26 mouse cellular contexts compared by ENCODE assay signal in the genomic region with DNA sequence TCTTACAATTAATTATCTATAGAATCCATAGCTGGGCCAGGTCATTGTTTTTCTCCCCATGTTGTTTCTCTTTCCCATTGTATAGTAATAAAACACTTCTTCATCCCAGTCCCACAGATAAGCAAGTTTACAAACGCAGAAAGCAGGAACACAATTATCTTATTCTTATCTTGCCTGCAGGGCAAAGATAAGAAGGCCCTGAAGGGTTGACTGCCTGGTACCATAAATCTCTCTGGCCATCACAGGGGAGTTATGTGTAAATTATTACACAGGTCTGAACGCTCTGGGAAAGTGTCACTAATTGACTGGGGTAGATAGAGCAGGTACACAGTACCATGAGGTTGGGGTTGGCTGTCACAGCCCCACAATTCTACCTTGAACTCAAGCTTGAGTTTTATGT. TPM values are rescaled to one million over a fixed set of nuclear protein-coding genes. Genes with fewer than 3 reads are reported as not detected.
A peak's percentile ranks its signal among the peaks of the same experiment; 100 is the strongest.
DNase-seq lines count a peak whose midpoint lies in the region; ATAC-seq and TF ChIP-seq lines count a peak whose summit lies in the region.
"Had no signal": no experiment of that assay in that cellular context is flagged by ENCODE, and none has a peak within 500 bp of the region (broad histone marks: within the 10 kb centered on the region; RNA-seq: fewer than 3 reads in every experiment).

No protein-coding gene starts in this region.

- peak overlapping the region; percentile 96 for H3K27ac ChIP-seq in liver, embryonic 13.5 days
- no peak overlapping the region for H3K27ac ChIP-seq in hindbrain, embryonic 16.5 days (ENCODE audit: low read depth, low read length)
- no peak overlapping the region for H3K27ac ChIP-seq in heart, adult 2 months
- H3K27ac ChIP-seq: embryonic facial prominence, embryonic 13.5 days; hindbrain, embryonic 12.5 days; limb, embryonic 13.5 days; lung, embryonic 15.5 days had no signal

- peak overlapping the region; percentile 50 for H3K9ac ChIP-seq in liver, embryonic 13.5 days
- no peak overlapping the region for H3K9ac ChIP-seq in hindbrain, embryonic 16.5 days (ENCODE audit: low read depth, low read length)
- no peak overlapping the region for H3K9ac ChIP-seq in heart, adult 2 months (ENCODE audit: low read depth, low read length)
- H3K9ac ChIP-seq: embryonic facial prominence, embryonic 13.5 days; lung, embryonic 15.5 days had no signal

- intact Hi-C loops in heart, adult 2 months (cut with DNase I) = no loop called here

- H3K9me3 ChIP-seq in liver, embryonic 13.5 days (replicated peaks) = no peaks in the 10 kb centered on the region
- no peaks in the 10 kb centered on the region for H3K9me3 ChIP-seq in hindbrain, embryonic 16.5 days (ENCODE audit: control insufficient read depth, low read length)
- H3K9me3 ChIP-seq: embryonic facial prominence, embryonic 13.5 days; hindbrain, embryonic 12.5 days; limb, embryonic 13.5 days; lung, embryonic 15.5 days had no signal

- TF ChIP-seq EP300 in heart, adult 2 months (IDR thresholded peaks at IDR 0.05; ENCODE audit: insufficient read depth, low read depth, low read length) = no peak

- TF ChIP-seq POLR2A in heart, adult 2 months (IDR thresholded peaks at IDR 0.05; ENCODE audit: insufficient read depth, low read depth, low read length) = no peak

- H3K36me3 ChIP-seq in liver, embryonic 13.5 days = no peaks in the 10 kb centered on the region
- no peaks in the 10 kb centered on the region for H3K36me3 ChIP-seq in hindbrain, embryonic 16.5 days (ENCODE audit: control insufficient read depth, insufficient read depth, low read length)
- H3K36me3 ChIP-seq in heart, adult 2 months (ENCODE audit: control insufficient read depth, insufficient read depth, low read length) = no peaks in the 10 kb centered on the region; the same call in 1 of the 2 replicates
- H3K36me3 ChIP-seq: embryonic facial prominence, embryonic 13.5 days; hindbrain, embryonic 12.5 days; limb, embryonic 13.5 days; lung, embryonic 15.5 days had no signal

- TF ChIP-seq CTCF in heart, adult 2 months (IDR thresholded peaks at IDR 0.05) = no peak

- H3K79me2 ChIP-seq in heart, adult 2 months (replicated peaks; ENCODE audit: control insufficient read depth, insufficient read depth, low read length) = no peaks in the 10 kb centered on the region

- ATAC-seq in liver, embryonic 13.5 days (ENCODE audit: low read depth) = peak; percentile 39
- no peak for ATAC-seq in hindbrain, embryonic 16.5 days
- ATAC-seq: forebrain, embryonic 14.5 days; inflammation-experienced regulatory T-cells, adult 6 months had no signal

- no peaks in the 10 kb centered on the region for H3K27me3 ChIP-seq in liver, embryonic 13.5 days
- no peaks in the 10 kb centered on the region for H3K27me3 ChIP-seq in hindbrain, embryonic 16.5 days (replicated peaks; ENCODE audit: control insufficient read depth, insufficient read depth, low read length)
- no peaks in the 10 kb centered on the region for H3K27me3 ChIP-seq in heart, adult 2 months (ENCODE audit: control insufficient read depth, insufficient read depth, low read length)
- H3K27me3 ChIP-seq: CH12.LX; embryonic facial prominence, embryonic 13.5 days; hindbrain, embryonic 12.5 days; limb, embryonic 13.5 days; lung, embryonic 15.5 days had no signal

- H3K4me1 ChIP-seq in liver, embryonic 13.5 days (replicated peaks) = peaks cover 61% of the 10 kb centered on the region
- H3K4me1 ChIP-seq in hindbrain, embryonic 16.5 days (ENCODE audit: control insufficient read depth, insufficient read depth, low read depth, low read length) = peaks cover 9% of the 10 kb centered on the region
- H3K4me1 ChIP-seq in heart, adult 2 months (ENCODE audit: control insufficient read depth, insufficient read depth, low read length) = peaks cover 10% of the 10 kb centered on the region

- 7% methylated on average over 2 of the region's 2 CpGs for WGBS in liver, embryonic 13.5 days (ENCODE audit: insufficient replicate concordance)
- 94% methylated on average over 2 of the region's 2 CpGs for WGBS in hindbrain, embryonic 16.5 days
- WGBS in heart, adult 2 months = 53% methylated on average over 2 of the region's 2 CpGs

- H3K4me2 ChIP-seq in liver, embryonic 13.5 days = peak overlapping the region; percentile 83
- no peak overlapping the region for H3K4me2 ChIP-seq in hindbrain, embryonic 16.5 days (ENCODE audit: low read length)
- H3K4me2 ChIP-seq: midbrain, embryonic 11.5 days had no signal

- peak; percentile 32 for DNase-seq in lung, postnatal 25 days (ENCODE audit: low spot score)
- DNase-seq in lung, postnatal 4 days = no peak
- DNase-seq in c-Kit-positive CD71-positive TER-119-positive erythroid progenitor cells, embryonic 14.5 days (ENCODE audit: low spot score) = peak; percentile 54
- peak; percentile 18 for DNase-seq in liver, embryonic 13.5 days
- no peak for DNase-seq in cerebellum, postnatal 36 days
- no peak for DNase-seq in heart, adult 2 months
- no peak for DNase-seq in adrenal gland, postnatal 10 days
- DNase-seq: adrenal gland, postnatal 25 days; B cell, adult 2 months; cerebellum, adult 2 months; cerebellum, postnatal 25 days; embryo, embryonic 11 days; gastrocnemius, postnatal 14 days; kidney, postnatal 4 days; layer of hippocampus, adult 9-11 months; right cerebral cortex, postnatal 4 days; thymus, postnatal 36 days had no signal

- peak overlapping the region; percentile 71; the same call in 1 of the 2 replicates for H3K4me3 ChIP-seq in liver, embryonic 13.5 days (replicated peaks)
- H3K4me3 ChIP-seq in hindbrain, embryonic 16.5 days (ENCODE audit: low read length) = no peak overlapping the region
- no peak overlapping the region for H3K4me3 ChIP-seq in heart, adult 2 months
- H3K4me3 ChIP-seq: hindbrain, embryonic 12.5 days; lung, embryonic 15.5 days had no signal

RNA-seq across cellular contexts. Expression of a gene that starts 1.7 kb away (rescaled TPM):
- 34.7 and 36.8 TPM in 2 replicates for polyA plus RNA-seq in liver, embryonic 13.5 days (2015; fragmentation: Nextera tagmentation; extraction: Ambion mirVana)
- 54.9 and 56.5 TPM in 2 replicates for polyA plus RNA-seq in hindbrain, embryonic 16.5 days (2015; fragmentation: Nextera tagmentation; extraction: Ambion mirVana)
- 10 to 100 TPM; 21.6 to 23.4 TPM for total RNA-seq in heart, adult 2 months (2021)
- polyA plus RNA-seq in heart, adult 2 months (2012; rRNA removed) = 23.7 and 25.5 TPM in 2 replicates
- 10 to 100 TPM; 31.3 to 46.9 TPM for total RNA-seq in adrenal gland, postnatal 10 days (2021)

RNA-seq across cellular contexts. Expression of a gene that starts 20.2 kb away (rescaled TPM):
- polyA plus RNA-seq in liver, embryonic 13.5 days (2015; fragmentation: Nextera tagmentation; extraction: Ambion mirVana) = 1.7 and 2.0 TPM in 2 replicates
- polyA plus RNA-seq in hindbrain, embryonic 16.5 days (2015; fragmentation: Nextera tagmentation; extraction: Ambion mirVana) = 14.8 and 15.6 TPM in 2 replicates
- total RNA-seq in heart, adult 2 months (2021) = 1 to 10 TPM; 4.8 to 6.5 TPM
- polyA plus RNA-seq in heart, adult 2 months (2012; rRNA removed) = 10.5 and 13.9 TPM in 2 replicates
- total RNA-seq in adrenal gland, postnatal 10 days (2021) = 10 to 100 TPM; 14.9 to 19.9 TPM

RNA-seq across cellular contexts. Expression of a gene that starts 25.4 kb away (rescaled TPM):
- polyA plus RNA-seq in liver, embryonic 13.5 days (2015; fragmentation: Nextera tagmentation; extraction: Ambion mirVana) = 1.8 and 2.0 TPM in 2 replicates
- 11.9 and 12.0 TPM in 2 replicates for polyA plus RNA-seq in hindbrain, embryonic 16.5 days (2015; fragmentation: Nextera tagmentation; extraction: Ambion mirVana)
- total RNA-seq in heart, adult 2 months (2021) = 10 to 100 TPM; 34.1 to 34.3 TPM
- 53.6 and 56.6 TPM in 2 replicates for polyA plus RNA-seq in heart, adult 2 months (2012; rRNA removed)
- 100 to 1,000 TPM in 1 of 2 experiments, 10 to 100 TPM in 1; 53.9 to 125 TPM for total RNA-seq in adrenal gland, postnatal 10 days (2021)

RNA-seq across cellular contexts. Expression of a gene that starts 44.3 kb away (rescaled TPM):
- polyA plus RNA-seq in liver, embryonic 13.5 days (2015; fragmentation: Nextera tagmentation; extraction: Ambion mirVana) = 113 and 128 TPM in 2 replicates
- 130 and 133 TPM in 2 replicates for polyA plus RNA-seq in hindbrain, embryonic 16.5 days (2015; fragmentation: Nextera tagmentation; extraction: Ambion mirVana)
- total RNA-seq in heart, adult 2 months (2021) = 10 to 100 TPM; 49.7 to 63.7 TPM
- 25.9 and 29.1 TPM in 2 replicates for polyA plus RNA-seq in heart, adult 2 months (2012; rRNA removed)
- 10 to 100 TPM; 67.6 to 81.0 TPM for total RNA-seq in adrenal gland, postnatal 10 days (2021)

RNA-seq across cellular contexts. Expression of a gene that starts 44.7 kb away (rescaled TPM):
- polyA plus RNA-seq in liver, embryonic 13.5 days (2015; fragmentation: Nextera tagmentation; extraction: Ambion mirVana) = 3.6 and 4.2 TPM in 2 replicates
- polyA plus RNA-seq in hindbrain, embryonic 16.5 days (2015; fragmentation: Nextera tagmentation; extraction: Ambion mirVana) = 13.4 and 15.0 TPM in 2 replicates
- 1 to 10 TPM; 3.6 to 3.9 TPM for total RNA-seq in heart, adult 2 months (2021)
- polyA plus RNA-seq in heart, adult 2 months (2012; rRNA removed) = 7.8 and 10.3 TPM in 2 replicates
- 10 to 100 TPM in 1 of 2 experiments, 1 to 10 TPM in 1; 8.2 to 15.0 TPM for total RNA-seq in adrenal gland, postnatal 10 days (2021)

Comparison
In these comparisons a context has a peak if more than half of its experiments do, and no peak if none do; other contexts are left out.
1. DNase-seq: peak in lung, postnatal 25 days (single experiment), c-Kit-positive CD71-positive TER-119-positive erythroid progenitor cells, embryonic 14.5 days (single experiment) and liver, embryonic 13.5 days (single experiment); none in lung, postnatal 4 days (0 of 2), cerebellum, postnatal 36 days (0 of 2), heart, adult 2 months (0 of 2) and adrenal gland, postnatal 10 days (single experiment).